In genomic region chr1:149929140-149929539, GRCm38 (mm10) we compare ENCODE assay signal across 17 mouse cellular contexts.
"Had no signal": no experiment of that assay in that cellular context is flagged by ENCODE, and none has a peak within 500 bp of the region (broad histone marks: within the 10 kb centered on the region; RNA-seq: fewer than 3 reads in every experiment).

No protein-coding gene starts in this region.

- H3K4me2 ChIP-seq: liver, embryonic 13.5 days; midbrain, embryonic 12.5 days had no signal

- H3K27ac ChIP-seq: layer of hippocampus, adult 2 months; liver, embryonic 13.5 days; midbrain, embryonic 12.5 days had no signal

- H3K9ac ChIP-seq: liver, embryonic 13.5 days; midbrain, embryonic 12.5 days had no signal

- H3K4me1 ChIP-seq: liver, embryonic 13.5 days; midbrain, embryonic 12.5 days had no signal

- H3K27me3 ChIP-seq: liver, embryonic 13.5 days; midbrain, embryonic 12.5 days had no signal

- DNase-seq: kidney, adult 18-20 months; kidney, adult 9 months; kidney, postnatal 14 days; layer of hippocampus, adult 9-11 months; liver, embryonic 13.5 days; lung, adult 2 months; lung, postnatal 14 days; lung, postnatal 4 days; right cerebral cortex, adult 18-20 months; right cerebral cortex, postnatal 25 days; spleen, adult 18-20 months; thymus, adult 2 months; thymus, postnatal 14 days; thymus, postnatal 4 days had no signal

- H3K4me3 ChIP-seq: layer of hippocampus, adult 2 months; liver, embryonic 13.5 days; midbrain, embryonic 12.5 days had no signal

- H3K36me3 ChIP-seq: midbrain, embryonic 12.5 days had no signal

- ATAC-seq: midbrain, embryonic 16.5 days had no signal

- H3K9me3 ChIP-seq: liver, embryonic 13.5 days; midbrain, embryonic 12.5 days had no signal
